Mouse (Mus musculus) embryonic facial prominence, embryonic 14.5 days (tissue): ENCODE results near the gene Rbms1. TPM values are rescaled to one million over a fixed set of nuclear protein-coding genes. Genes with fewer than 3 reads are reported as not detected.

Experiments
- ATAC-seq: fragments of 200-750 bp; cut with Nextera tagmentation; 2 replicates; pipeline ENCODE4 v1.8.0; 2017; ENCODE audit warnings: low read depth, moderate number of reproducible peaks, moderate TSS enrichment
- DNase-seq: peaks from one replicate; pipeline ENCODE4 v3.0.0-alpha.2; 2015; ENCODE audit warnings: low spot score
- H3K27ac ChIP-seq: fragments of 300-500 bp; sonication (generic); replicated peaks from 2 replicates; pipeline ENCODE4 v1.5.1; 2014; ENCODE audit warnings: low read depth, mild to moderate bottlenecking, low read length, moderate library complexity
- H3K27me3 ChIP-seq: fragments of 300-500 bp; sonication (generic); replicated peaks from 2 replicates; pipeline ENCODE4 v1.6.1; 2014; ENCODE audit warnings: low read length; ENCODE audit not compliant: control insufficient read depth, insufficient read depth
- H3K36me3 ChIP-seq: fragments of 300-500 bp; sonication (generic); 2 replicates; pipeline ENCODE4 v1.6.1; 2014; ENCODE audit warnings: low read length, mixed read lengths; ENCODE audit not compliant: control insufficient read depth, insufficient read depth
- H3K4me1 ChIP-seq: fragments of 300-500 bp; sonication (generic); 2 replicates; pipeline ENCODE4 v1.6.1; 2014; ENCODE audit warnings: antibody characterized with exemption, low read length; ENCODE audit not compliant: control insufficient read depth, insufficient read depth
- H3K4me2 ChIP-seq: fragments of 300-500 bp; sonication (generic); 2 replicates; pipeline ENCODE4 v1.6.1; 2014; ENCODE audit warnings: low read depth, mild to moderate bottlenecking, low read length, moderate library complexity, mixed read lengths
- H3K4me3 ChIP-seq: fragments of 300-500 bp; sonication (generic); 2 replicates; pipeline ENCODE4 v1.5.1; 2014; ENCODE audit warnings: low read depth, mild to moderate bottlenecking, low read length
- H3K9ac ChIP-seq: fragments of 300-500 bp; sonication (generic); 2 replicates; pipeline ENCODE4 v1.6.1; 2014; ENCODE audit warnings: low read depth, mild to moderate bottlenecking, low read length, moderate library complexity, mixed read lengths
- H3K9me3 ChIP-seq: fragments of 300-500 bp; sonication (generic); 2 replicates; pipeline ENCODE4 v1.6.1; 2016; ENCODE audit warnings: low read length; ENCODE audit not compliant: control insufficient read depth
- WGBS: fragments of 180-500 bp; shearing (Covaris S2); extraction: QIAGEN DNeasy Blood & Tissue Kit; methylation state at CpG from one replicate; pipeline ENCODE4 v1.1.7; 2014; 5-methylcytosine and 5-hydroxymethylcytosine counted together
- polyA plus RNA-seq: library from polyadenylated mRNA; unstranded; fragments of >200 nt; fragmentation: Nextera tagmentation; extraction: Ambion mirVana; gene quantifications from 2 replicates; pipeline ENCODE4 v1.2.1, GENCODE M21; 2014

The Rbms1 gene
- polyA plus RNA-seq, 1 experiment from 2014 or later = 101 TPM

DNA sequence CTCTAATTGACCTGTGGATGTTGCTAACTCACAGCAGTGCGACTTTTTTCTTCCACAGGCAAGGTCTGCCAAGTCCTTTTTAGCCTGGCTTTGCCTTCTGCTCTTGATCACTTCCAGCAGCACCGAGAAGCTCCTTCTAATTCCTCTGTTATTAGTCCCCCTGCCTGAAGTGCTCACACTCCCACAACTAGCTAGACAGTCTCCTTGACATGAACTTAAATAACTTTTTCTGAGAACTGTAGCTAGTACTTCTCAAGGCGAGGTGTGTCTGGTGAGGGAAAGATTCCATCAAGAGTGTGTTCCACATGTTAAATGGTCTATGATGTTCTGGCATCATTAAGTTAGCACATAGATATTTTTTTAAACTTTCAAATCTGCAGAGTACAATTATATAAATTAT, 256.1 kb downstream of the Rbms1 start:
- WGBS = 80% methylated on average over 3 of the region's 3 CpGs
- H3K27me3 ChIP-seq = no peaks in the 10 kb centered on the region
- H3K4me2 ChIP-seq = no peak overlapping the region
- no peak overlapping the region for H3K27ac ChIP-seq
- no peaks in the 10 kb centered on the region for H3K9me3 ChIP-seq
- ATAC-seq = no peak
- no peak overlapping the region for H3K9ac ChIP-seq
- no peak overlapping the region for H3K4me3 ChIP-seq
- H3K36me3 ChIP-seq = no peaks in the 10 kb centered on the region
- no peak for DNase-seq
- H3K4me1 ChIP-seq = peaks cover 9% of the 10 kb centered on the region; the same call in 1 of the 2 replicates

DNA sequence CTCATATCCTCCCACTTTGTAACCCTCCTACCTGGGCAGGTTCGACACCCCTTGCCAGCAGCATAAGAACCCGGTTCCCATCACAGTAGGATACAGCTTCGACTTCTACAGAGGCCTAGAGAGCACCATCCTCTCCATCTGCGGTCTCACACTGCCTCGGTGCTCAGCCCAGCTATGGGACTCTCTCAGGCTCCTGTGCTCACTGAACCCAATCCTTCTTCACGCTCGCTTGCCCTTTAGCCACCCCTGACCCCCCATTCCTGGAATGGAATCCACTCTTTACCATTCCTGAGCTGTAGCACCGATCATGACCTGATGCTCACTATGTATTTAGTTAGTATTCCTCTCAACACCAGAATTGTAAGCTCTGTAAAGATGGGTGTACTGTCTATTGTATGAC, 257.6 kb downstream of the Rbms1 start:
- Histone ChIP-seq H3K4me1 (peaks cover 9% of the 10 kb centered on the region; the same call in 1 of the 2 replicates), H3K27ac (no peak overlapping the region), H3K9me3 (no peaks in the 10 kb centered on the region), H3K4me2 (no peak overlapping the region), H3K27me3 (no peaks in the 10 kb centered on the region), H3K4me3 (no peak overlapping the region), H3K36me3 (no peaks in the 10 kb centered on the region), H3K9ac (no peak overlapping the region)
- no peak for ATAC-seq
- no peak for DNase-seq
- 90% methylated on average over 8 of the region's 8 CpGs for WGBS

DNA sequence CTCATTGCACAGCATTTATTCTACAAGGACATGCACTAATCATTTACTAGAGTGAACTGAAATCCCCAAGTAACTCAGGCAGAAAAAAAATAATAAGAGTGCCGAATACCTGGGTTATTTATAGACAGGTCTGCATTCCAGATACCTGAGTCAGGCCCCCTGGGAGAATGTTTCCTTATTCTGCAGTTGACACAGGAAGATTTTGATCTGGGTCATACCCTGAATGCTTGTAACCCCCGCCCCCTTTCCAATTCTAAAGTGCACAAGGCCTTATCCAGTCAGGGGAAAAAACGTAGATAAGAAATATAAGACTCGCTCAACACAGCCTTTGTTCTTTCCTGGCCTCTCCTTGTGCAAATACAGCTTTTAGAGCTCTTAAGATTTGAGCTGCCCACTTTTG, 259.7 kb downstream of the Rbms1 start:
- peak; percentile 90 for DNase-seq

DNA sequence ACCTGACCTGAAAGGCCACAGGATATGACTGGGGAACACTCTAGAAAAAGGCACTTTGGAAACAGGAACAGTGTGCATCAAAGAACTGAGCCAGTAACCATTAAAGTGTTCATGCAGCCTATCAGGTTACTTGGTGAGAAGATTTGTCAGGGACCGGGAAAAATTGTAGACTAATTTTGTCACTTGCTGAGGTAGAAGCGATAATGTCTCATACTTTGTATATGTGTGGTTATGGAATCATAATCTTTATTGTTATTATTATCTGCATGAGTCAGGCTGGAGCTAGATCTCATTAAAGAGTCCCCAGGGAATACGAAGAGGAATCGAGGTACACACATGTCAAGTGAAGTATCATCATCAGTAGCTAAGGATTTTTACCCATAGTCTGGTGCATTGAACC, 262.0 kb downstream of the Rbms1 start:
- Histone ChIP-seq H3K36me3 (no peaks in the 10 kb centered on the region), H3K9ac (no peak overlapping the region), H3K4me1 (peaks cover 23% of the 10 kb centered on the region), H3K9me3 (no peaks in the 10 kb centered on the region), H3K27me3 (no peaks in the 10 kb centered on the region), H3K27ac (no peak overlapping the region), H3K4me3 (no peak overlapping the region), H3K4me2 (no peak overlapping the region)
- ATAC-seq (no peak), DNase-seq (no peak)
- 80% methylated on average over 4 of the region's 4 CpGs for WGBS

More for the DNA sequence above, 259.7 kb downstream of the Rbms1 start:
- Histone ChIP-seq H3K27ac (no peak overlapping the region), H3K9ac (no peak overlapping the region), H3K36me3 (no peaks in the 10 kb centered on the region), H3K4me1 (peaks cover 15% of the 10 kb centered on the region), H3K4me2 (no peak overlapping the region), H3K4me3 (no peak overlapping the region), H3K9me3 (no peaks in the 10 kb centered on the region), H3K27me3 (no peaks in the 10 kb centered on the region)
- peak; percentile 69; the same call in 1 of the 2 replicates for ATAC-seq
- WGBS = 41% methylated on average over 4 of the region's 4 CpGs

Other genes starting within 250 kb of the Rbms1 start
- 3.6 and 4.0 TPM in 2 replicates for gene Itgb6, start 240.5 kb downstream of the Rbms1 start, polyA plus RNA-seq